Mouse (Mus musculus) heart, embryonic 13.5 days (tissue): ENCODE data around the gene Vmn2r101. TPM values are rescaled to one million over a fixed set of nuclear protein-coding genes. Genes with fewer than 3 reads are reported as not detected.

ENCODE experiments used
- ATAC-seq: fragments of 200-750 bp; cut with Nextera tagmentation; 2 replicates; pipeline ENCODE4 v1.8.0; 2017; ENCODE audit warnings: moderate TSS enrichment; ENCODE audit not compliant: insufficient number of reproducible peaks, low FRiP score, low TSS enrichment; ENCODE audit errors: extremely low read depth
- H3K27ac ChIP-seq: fragments of 300-500 bp; sonication (generic); replicated peaks from 2 replicates; pipeline ENCODE4 v1.5.1; 2015; ENCODE audit warnings: moderate library complexity, mild to moderate bottlenecking, inconsistent platforms
- H3K27me3 ChIP-seq: fragments of 300-500 bp; sonication (generic); replicated peaks from 2 replicates; pipeline ENCODE4 v1.6.1; 2015; ENCODE audit warnings: mild to moderate bottlenecking, inconsistent platforms
- H3K36me3 ChIP-seq: fragments of 300-500 bp; sonication (generic); 2 replicates; pipeline ENCODE4 v1.6.1; 2015; ENCODE audit warnings: mild to moderate bottlenecking, inconsistent platforms
- H3K4me1 ChIP-seq: fragments of 300-500 bp; sonication (generic); 2 replicates; pipeline ENCODE4 v1.6.1; 2015; ENCODE audit warnings: inconsistent platforms
- H3K4me2 ChIP-seq: fragments of 300-500 bp; sonication (generic); 2 replicates; pipeline ENCODE4 v1.6.1; 2015; ENCODE audit warnings: inconsistent platforms, mild to moderate bottlenecking, moderate library complexity
- H3K4me3 ChIP-seq: fragments of 300-500 bp; sonication (generic); 2 replicates; pipeline ENCODE4 v1.5.1; 2015; ENCODE audit warnings: moderate library complexity, mild to moderate bottlenecking, inconsistent platforms
- H3K9ac ChIP-seq: fragments of 300-500 bp; sonication (generic); 2 replicates; pipeline ENCODE4 v1.6.1; 2015; ENCODE audit warnings: inconsistent platforms, mild to moderate bottlenecking, moderate library complexity
- H3K9me3 ChIP-seq: fragments of 300-500 bp; sonication (generic); 2 replicates; pipeline ENCODE4 v1.6.1; 2016; ENCODE audit warnings: inconsistent platforms
- WGBS: fragments of 180-500 bp; shearing (Covaris S2); methylation state at CpG from one replicate; pipeline ENCODE4 v1.1.7; 2015; ENCODE audit warnings: mixed read lengths; 5-methylcytosine and 5-hydroxymethylcytosine counted together
- polyA plus RNA-seq: library from polyadenylated mRNA; unstranded; fragments of >200 nt; fragmentation: Nextera tagmentation; extraction: Ambion mirVana; gene quantifications from 2 replicates; pipeline ENCODE4 v1.2.1, GENCODE M21; 2015

Gene Vmn2r101
- not detected in 2 replicates for polyA plus RNA-seq

- no peaks in the 10 kb centered on the region for H3K4me1 ChIP-seq
- H3K9ac ChIP-seq = no peak within 1 kb of the TSS
- ATAC-seq = no peak
- H3K4me2 ChIP-seq = no peak within 1 kb of the TSS
- no peak within 1 kb of the TSS for H3K4me3 ChIP-seq
- H3K27me3 ChIP-seq = no peaks in the 10 kb centered on the region
- H3K9me3 ChIP-seq = no peaks in the 10 kb centered on the region; the same call in 1 of the 2 replicates
- H3K27ac ChIP-seq = no peak within 1 kb of the TSS
- no peaks in the 10 kb centered on the region for H3K36me3 ChIP-seq
Measured at GRCm38 (mm10) chr17:19576927-19577326, at the start of gene Vmn2r101. Gene Vmn2r101, plus strand, starts transcription at chr17:19577227.

GRCm38 (mm10) chr17:19629328-19629727 is 52.3 kb downstream of the Vmn2r101 start:
- peaks cover 47% of the 10 kb centered on the region for H3K9me3 ChIP-seq
- no peak overlapping the region for H3K9ac ChIP-seq
- H3K4me2 ChIP-seq = no peak overlapping the region
- no peak overlapping the region for H3K27ac ChIP-seq
- no peak for ATAC-seq
- WGBS = 75% methylated on average over 1 of the region's 1 CpGs
- no peaks in the 10 kb centered on the region for H3K36me3 ChIP-seq
- no peaks in the 10 kb centered on the region for H3K4me1 ChIP-seq
- H3K27me3 ChIP-seq = no peaks in the 10 kb centered on the region
- H3K4me3 ChIP-seq = no peak overlapping the region

GRCm38 (mm10) chr17:19658447-19658846 is 81.4 kb downstream of the Vmn2r101 start:
- H3K9me3 ChIP-seq = no peaks in the 10 kb centered on the region
- peak; percentile 37; the same call in 1 of the 2 replicates for ATAC-seq

GRCm38 (mm10) chr17:19660028-19660427 is 83.0 kb downstream of the Vmn2r101 start, which contains the start of gene Vmn2r102:
Gene Vmn2r102, plus strand, starts transcription at chr17:19660328.
- Histone ChIP-seq H3K4me1 (no peaks in the 10 kb centered on the region), H3K27me3 (no peaks in the 10 kb centered on the region), H3K9me3 (no peaks in the 10 kb centered on the region), H3K9ac (no peak within 1 kb of the TSS), H3K4me3 (no peak within 1 kb of the TSS), H3K27ac (no peak within 1 kb of the TSS), H3K36me3 (no peaks in the 10 kb centered on the region), H3K4me2 (no peak within 1 kb of the TSS)
- 51% methylated on average over 2 of the region's 2 CpGs for WGBS
- ATAC-seq = no peak

More at GRCm38 (mm10) chr17:19658447-19658846, 81.4 kb downstream of the Vmn2r101 start:
- Histone ChIP-seq H3K4me2 (no peak overlapping the region), H3K36me3 (no peaks in the 10 kb centered on the region), H3K4me3 (no peak overlapping the region), H3K4me1 (no peaks in the 10 kb centered on the region), H3K27me3 (no peaks in the 10 kb centered on the region), H3K27ac (no peak overlapping the region), H3K9ac (no peak overlapping the region)
- WGBS = 44% methylated on average over 3 of the region's 3 CpGs

Other genes starting within 250 kb of the Vmn2r101 start
- gene Vmn2r99, start 215.3 kb upstream of the Vmn2r101 start, polyA plus RNA-seq = not detected in 2 replicates
- gene Vmn2r100, start 72.5 kb upstream of the Vmn2r101 start, polyA plus RNA-seq = not detected in 2 replicates
- not detected in 2 replicates for gene Vmn2r102, start 83.1 kb downstream of the Vmn2r101 start, polyA plus RNA-seq
- not detected in 2 replicates for gene Vmn2r103, start 196.1 kb downstream of the Vmn2r101 start, polyA plus RNA-seq